Mouse (Mus musculus) stomach, postnatal 0 days (tissue): Measurements from ENCODE around the gene Gm32802. TPM values are rescaled to one million over a fixed set of nuclear protein-coding genes. Genes with fewer than 3 reads are reported as not detected.
"Not testable (repeated sequence)": the region's sequence is repeated elsewhere in the genome, so short reads cannot be mapped to it uniquely, and the experiment has no call there.

ENCODE experiments used
- ATAC-seq: fragments of 200-750 bp; cut with Nextera tagmentation; 2 replicates; pipeline ENCODE4 v1.8.0; 2017; ENCODE audit not compliant: low FRiP score, low TSS enrichment
- DNase-seq: peaks from one replicate; pipeline ENCODE4 v3.0.0-alpha.2; 2016; ENCODE audit warnings: low spot score
- H3K27ac ChIP-seq: fragments of 300-500 bp; sonication (generic); replicated peaks from 2 replicates; pipeline ENCODE4 v1.5.1; 2014; ENCODE audit warnings: mild to moderate bottlenecking, control low read depth
- H3K27me3 ChIP-seq: fragments of 300-500 bp; sonication (generic); 2 replicates; pipeline ENCODE4 v1.6.1; 2014; ENCODE audit warnings: low read length; ENCODE audit not compliant: control insufficient read depth, insufficient read depth
- H3K36me3 ChIP-seq: fragments of 300-500 bp; sonication (generic); 2 replicates; pipeline ENCODE4 v1.6.1; 2014; ENCODE audit warnings: low read length, mixed read lengths; ENCODE audit not compliant: control insufficient read depth, insufficient read depth
- H3K4me1 ChIP-seq: fragments of 300-500 bp; sonication (generic); replicated peaks from 2 replicates; pipeline ENCODE4 v1.6.1; 2014; ENCODE audit warnings: antibody characterized with exemption; ENCODE audit not compliant: control insufficient read depth, insufficient read depth
- H3K4me2 ChIP-seq: fragments of 300-500 bp; sonication (generic); replicated peaks from 2 replicates; pipeline ENCODE4 v1.6.1; 2014; ENCODE audit warnings: low read depth, mild to moderate bottlenecking, control low read depth, moderate library complexity
- H3K4me3 ChIP-seq: fragments of 300-500 bp; sonication (generic); 2 replicates; pipeline ENCODE4 v1.5.1; 2014; ENCODE audit warnings: low read depth, low read length, control low read depth
- H3K9ac ChIP-seq: fragments of 300-500 bp; sonication (generic); 2 replicates; pipeline ENCODE4 v1.6.1; 2014; ENCODE audit warnings: mild to moderate bottlenecking, low read length, control low read depth, mixed read lengths
- H3K9me3 ChIP-seq: fragments of 300-500 bp; sonication (generic); 2 replicates; pipeline ENCODE4 v1.6.1; 2016; ENCODE audit warnings: low read length; ENCODE audit not compliant: control insufficient read depth
- CTCF ChIP-seq: IDR thresholded peaks from 2 replicates; pipeline ENCODE4 v1.5.1; 2016; ENCODE audit warnings: antibody characterized with exemption, low read depth, mild to moderate bottlenecking, moderate library complexity
- EP300 ChIP-seq: optimal IDR thresholded peaks from 2 replicates; pipeline ENCODE3; 2016; ENCODE audit warnings: antibody characterized with exemption
- WGBS: fragments of 180-500 bp; shearing (Covaris S2); extraction: QIAGEN DNeasy Blood & Tissue Kit; methylation state at CpG from one replicate; pipeline ENCODE4 v1.1.7; 2014; 5-methylcytosine and 5-hydroxymethylcytosine counted together
- polyA plus RNA-seq: library from polyadenylated mRNA; unstranded; fragments of >200 nt; fragmentation: Nextera tagmentation; extraction: Ambion mirVana; gene quantifications from 2 replicates; pipeline ENCODE4 v1.2.1, GENCODE M21; 2015

Gene Gm32802
- polyA plus RNA-seq, 1 experiment from 2014 or later = not detected

DNA sequence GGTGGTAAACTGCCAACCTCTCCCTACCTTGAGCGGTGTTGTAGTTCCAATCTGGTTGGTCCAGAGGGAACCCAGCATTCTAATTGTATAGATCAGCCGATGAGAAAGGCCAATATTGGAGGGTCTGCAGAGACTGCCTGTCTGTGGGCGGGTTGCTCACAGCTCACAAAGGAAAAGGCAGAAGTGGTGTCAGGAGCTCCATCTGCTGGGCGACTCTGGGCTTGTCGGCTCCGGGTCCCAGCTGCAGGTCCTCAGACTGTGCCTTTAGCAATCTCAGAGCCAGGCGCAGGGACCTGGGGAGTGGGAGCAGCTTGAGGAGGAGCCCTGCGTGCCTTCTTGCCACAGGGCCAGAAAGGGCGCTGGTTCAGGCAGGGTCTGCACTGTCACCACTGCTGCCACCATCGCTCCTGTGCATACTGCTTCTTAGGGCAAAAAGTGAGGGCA, 7.6 kb upstream of the Gm32802 start:
- H3K4me2 ChIP-seq = no peak overlapping the region
- WGBS = 31% methylated on average over 10 of the region's 10 CpGs
- ATAC-seq = no peak

DNA sequence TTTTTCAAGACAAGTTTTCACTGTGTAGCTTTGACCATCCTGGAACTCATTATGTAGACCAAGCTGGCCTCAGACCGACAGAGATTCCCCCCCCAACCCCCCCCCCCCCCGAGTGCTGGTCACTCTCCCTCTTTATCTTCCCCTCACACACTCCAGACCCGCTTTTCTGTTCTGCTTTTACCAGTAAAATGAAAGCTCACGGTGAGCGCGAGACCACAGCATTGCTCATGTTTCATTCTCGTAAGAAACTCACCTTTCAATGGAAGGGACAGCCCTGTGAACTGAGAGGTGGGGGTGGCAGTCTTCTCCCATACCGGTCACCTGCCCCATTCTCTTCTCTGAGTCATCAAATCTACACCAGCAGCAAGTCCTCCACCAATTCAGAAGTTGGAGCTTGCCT, 10.3 kb downstream of the Gm32802 start:
- not testable (repeated sequence) for DNase-seq, H3K36me3 ChIP-seq, H3K4me1 ChIP-seq, H3K27ac ChIP-seq, H3K4me3 ChIP-seq, H3K4me2 ChIP-seq, ATAC-seq, H3K27me3 ChIP-seq, H3K9ac ChIP-seq, H3K9me3 ChIP-seq
- WGBS = 18% methylated on average over 2 of the region's 8 CpGs

More for the DNA sequence above, 7.6 kb upstream of the Gm32802 start:
- Histone ChIP-seq H3K4me3 (no peak overlapping the region), H3K27ac (no peak overlapping the region), H3K9me3 (no peaks in the 10 kb centered on the region), H3K36me3 (no peaks in the 10 kb centered on the region), H3K27me3 (no peaks in the 10 kb centered on the region), H3K4me1 (no peaks in the 10 kb centered on the region), H3K9ac (no peak overlapping the region)
- peak; percentile 58 for TF ChIP-seq CTCF
- TF ChIP-seq EP300 = no peak
- DNase-seq = peak; percentile 29

DNA sequence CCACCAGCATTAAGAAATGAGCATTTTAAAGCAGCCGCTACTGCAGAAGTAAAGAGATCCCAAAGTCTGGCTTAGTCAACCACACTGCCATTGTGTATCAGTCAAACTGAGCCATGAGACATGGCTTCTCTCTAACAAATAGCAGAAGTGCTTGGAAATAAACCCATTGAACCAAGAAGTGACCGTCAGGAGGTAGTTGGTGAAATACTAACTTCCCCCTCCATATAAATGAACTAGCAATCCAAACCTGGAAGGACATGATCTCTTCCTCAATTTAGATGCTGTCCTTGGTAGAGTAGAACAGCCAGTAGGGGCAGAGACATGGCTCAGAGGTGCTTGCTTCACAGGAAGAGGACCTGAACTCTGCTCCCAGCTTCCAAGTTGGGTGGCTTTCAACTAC, 12.9 kb downstream of the Gm32802 start:
- not testable (repeated sequence) for H3K27ac ChIP-seq, H3K36me3 ChIP-seq, H3K9ac ChIP-seq

DNA sequence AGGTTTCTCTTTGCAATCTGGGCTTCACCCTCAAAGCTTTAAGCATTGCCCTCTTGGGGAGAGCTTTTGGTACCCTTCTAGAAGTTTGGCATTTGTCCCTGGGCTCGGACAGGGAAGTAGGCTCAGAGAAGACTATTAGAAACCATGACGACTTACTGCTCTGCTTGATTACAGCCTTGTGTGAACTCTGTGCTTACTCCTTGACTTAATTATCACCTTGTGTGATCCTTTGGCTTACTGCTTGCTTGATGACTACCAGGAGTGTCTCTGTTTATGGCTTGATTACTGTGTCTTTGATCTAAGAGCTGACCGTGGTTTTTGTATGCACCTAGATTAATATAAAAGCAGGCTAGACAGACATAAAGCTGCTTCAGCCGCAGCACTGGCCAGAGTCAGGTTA, 19.6 kb downstream of the Gm32802 start:
- H3K27me3 ChIP-seq, ATAC-seq, H3K36me3 ChIP-seq, H3K9ac ChIP-seq, H3K4me3 ChIP-seq, H3K4me2 ChIP-seq, H3K4me1 ChIP-seq, H3K27ac ChIP-seq, H3K9me3 ChIP-seq, DNase-seq: not testable (repeated sequence)
- WGBS = no CpG with 5 or more reads among the region's 4 CpGs

More for the DNA sequence above, 12.9 kb downstream of the Gm32802 start:
- not testable (repeated sequence) for H3K4me3 ChIP-seq, H3K4me1 ChIP-seq, H3K9me3 ChIP-seq, ATAC-seq, DNase-seq, H3K27me3 ChIP-seq, H3K4me2 ChIP-seq
- 100% methylated on average over 1 of the region's 2 CpGs for WGBS

DNA sequence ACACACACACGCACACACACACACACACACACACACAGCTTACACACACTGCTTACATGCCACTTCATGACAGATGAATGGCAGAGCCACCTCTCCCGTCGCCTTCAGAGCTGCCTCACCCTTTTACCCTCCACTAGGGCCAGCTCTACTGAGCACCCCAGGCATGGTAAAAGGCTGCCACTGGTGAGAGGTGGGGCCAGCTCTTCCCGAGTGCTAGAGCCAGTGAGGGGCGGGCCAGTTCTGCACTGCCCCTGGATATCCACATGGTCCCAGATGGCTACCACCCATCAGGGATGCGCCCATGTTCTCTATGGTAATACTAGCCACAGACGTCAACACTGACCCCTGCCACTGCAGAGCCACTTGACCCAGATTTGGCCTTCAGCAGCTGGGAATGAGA, 24.1 kb downstream of the Gm32802 start:
- not testable (repeated sequence) for H3K9me3 ChIP-seq, H3K9ac ChIP-seq, H3K4me1 ChIP-seq, DNase-seq, H3K36me3 ChIP-seq, H3K4me3 ChIP-seq, H3K27me3 ChIP-seq, H3K27ac ChIP-seq, H3K4me2 ChIP-seq
- 67% methylated on average over 7 of the region's 7 CpGs for WGBS
- peak; percentile 18; the same call in 1 of the 2 replicates for ATAC-seq

DNA sequence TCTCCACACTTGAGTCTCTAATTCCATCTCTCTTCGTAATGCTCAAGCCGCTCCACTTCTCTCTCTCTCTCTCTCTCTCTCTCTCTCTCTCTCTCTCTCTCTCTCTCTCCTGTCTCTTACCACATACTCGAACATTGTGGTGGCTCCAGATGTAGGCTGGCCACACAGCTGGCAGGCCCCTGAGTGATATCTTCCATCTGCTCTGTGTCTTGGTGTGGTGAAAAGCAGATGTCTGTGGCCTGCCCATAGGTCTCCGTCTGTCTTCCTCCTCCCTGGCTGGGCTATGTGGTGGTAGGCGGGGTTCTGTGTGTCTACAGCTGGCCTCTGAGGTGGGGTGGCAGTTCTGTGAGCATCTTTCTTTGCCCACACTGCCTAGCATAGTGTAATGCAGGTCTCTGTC, 24.5 kb downstream of the Gm32802 start:
- not testable (repeated sequence) for H3K36me3 ChIP-seq, H3K9ac ChIP-seq, H3K4me1 ChIP-seq, DNase-seq, ATAC-seq, H3K9me3 ChIP-seq, H3K4me3 ChIP-seq, H3K27ac ChIP-seq, H3K27me3 ChIP-seq, H3K4me2 ChIP-seq
- WGBS = 100% methylated on average over 1 of the region's 5 CpGs

DNA sequence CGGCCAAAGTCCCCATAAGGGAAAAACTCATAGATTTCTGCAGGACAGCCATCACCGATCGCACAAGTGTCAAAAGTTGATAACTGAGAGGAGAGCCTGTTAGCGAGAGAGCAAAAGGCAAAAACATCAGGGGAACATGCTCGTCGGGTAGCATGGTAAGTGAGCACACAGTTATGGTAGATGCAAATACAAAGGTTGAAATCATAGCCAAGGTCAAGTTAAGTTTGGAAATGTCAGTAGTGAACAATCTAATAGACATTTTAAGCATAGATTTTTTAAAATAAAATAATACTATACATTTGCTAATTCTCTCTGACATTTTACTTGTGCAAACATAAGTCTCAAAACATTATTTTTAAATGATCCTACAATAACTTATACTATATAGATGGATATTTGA, 36.5 kb downstream of the Gm32802 start, which contains the start of gene Iltifb:
Gene Iltifb (minus strand): TSS at position 101 of the 400 bp plus-strand sequence.
- Histone ChIP-seq H3K4me2 (no peak within 1 kb of the TSS), H3K4me1 (no peaks in the 10 kb centered on the region), H3K27me3 (no peaks in the 10 kb centered on the region), H3K9me3 (no peaks in the 10 kb centered on the region), H3K27ac (no peak within 1 kb of the TSS), H3K4me3 (no peak within 1 kb of the TSS), H3K36me3 (no peaks in the 10 kb centered on the region), H3K9ac (no peak within 1 kb of the TSS)
- no peak for DNase-seq
- TF ChIP-seq EP300 (no peak), CTCF (no peak)
- ATAC-seq = no peak
- WGBS = 93% methylated on average over 6 of the region's 6 CpGs

DNA sequence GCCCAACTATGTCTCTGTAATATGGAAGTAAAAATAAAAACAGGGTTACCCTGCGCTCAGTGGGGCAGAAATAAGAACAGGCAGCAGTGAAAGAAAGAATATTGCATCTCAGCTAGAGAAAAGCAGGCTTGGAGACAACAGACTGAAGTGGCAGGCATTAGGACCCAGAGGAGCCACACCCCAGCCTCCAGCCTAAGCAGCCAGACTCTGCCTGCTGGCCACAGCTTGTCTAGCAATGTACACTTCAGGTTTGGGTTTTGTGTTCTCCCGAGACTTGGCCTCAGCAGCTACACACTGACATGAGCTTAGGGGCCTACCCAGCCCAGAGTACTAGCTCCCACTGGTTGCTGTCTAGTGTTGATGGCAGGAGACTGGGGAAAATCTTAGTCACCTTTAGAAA, 43.6 kb downstream of the Gm32802 start:
- H3K36me3 ChIP-seq, H3K27ac ChIP-seq, H3K4me2 ChIP-seq, ATAC-seq, H3K4me1 ChIP-seq, H3K9ac ChIP-seq, H3K9me3 ChIP-seq, H3K4me3 ChIP-seq, H3K27me3 ChIP-seq, DNase-seq: not testable (repeated sequence)
- WGBS = 45% methylated on average over 2 of the region's 2 CpGs
